Mouse (Mus musculus) embryo, embryonic 10.5 days (tissue): ENCODE measurements around the gene Ckmt2.

Experiments
- DNase-seq: peaks from one replicate; pipeline ENCODE4 v3.0.0-alpha.2; 2015; ENCODE audit warnings: low spot score

The Ckmt2 gene

DNA sequence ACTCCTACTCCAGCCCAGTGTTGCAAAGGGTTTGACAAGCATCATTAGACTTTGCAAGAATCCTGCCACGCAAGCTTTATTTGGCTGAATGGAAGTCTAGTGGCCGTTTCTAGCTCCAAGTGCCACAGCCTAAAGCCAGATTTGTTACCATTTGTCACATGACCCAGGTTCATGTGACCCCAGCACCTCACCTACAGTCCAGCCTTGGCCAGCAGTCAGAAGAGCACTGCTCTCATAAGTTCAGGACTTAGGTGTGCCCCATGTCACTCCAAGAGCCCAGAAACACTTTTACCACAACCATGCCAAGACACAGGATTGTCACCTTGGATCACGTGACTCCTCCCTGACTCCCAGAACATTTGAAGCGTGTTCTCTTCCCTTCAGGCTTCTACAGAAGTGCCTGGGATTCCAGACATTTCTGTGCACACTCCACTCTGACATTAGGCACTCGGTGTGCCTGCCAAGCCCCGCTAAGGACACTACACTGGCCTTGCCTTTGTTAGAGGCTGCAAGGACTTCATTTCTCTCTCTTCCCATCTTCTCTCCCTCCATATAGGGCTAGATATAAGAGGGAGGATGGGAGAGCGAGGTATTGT, 2.9 kb downstream of the Ckmt2 start:
- DNase-seq, result no peak

DNA sequence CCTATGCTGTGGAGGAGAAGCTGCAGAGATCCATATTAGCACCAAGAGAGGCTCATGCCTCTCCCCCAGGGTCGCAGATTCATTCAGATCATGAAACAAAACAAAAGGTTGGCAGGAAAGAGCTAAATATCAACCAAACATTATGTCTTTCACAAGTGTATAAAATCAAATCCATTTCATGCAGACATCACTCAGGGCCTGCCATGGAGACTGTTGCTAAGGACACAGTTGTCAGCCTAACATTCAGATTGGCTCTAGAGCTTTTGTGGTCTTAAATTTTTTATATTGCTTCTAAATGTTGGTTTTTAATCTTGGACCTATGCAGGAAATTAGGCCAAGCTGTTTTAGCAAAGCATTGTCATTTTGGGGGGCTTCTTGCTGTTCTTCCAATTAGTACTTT, 8.1 kb downstream of the Ckmt2 start:
- no peak for DNase-seq

DNA sequence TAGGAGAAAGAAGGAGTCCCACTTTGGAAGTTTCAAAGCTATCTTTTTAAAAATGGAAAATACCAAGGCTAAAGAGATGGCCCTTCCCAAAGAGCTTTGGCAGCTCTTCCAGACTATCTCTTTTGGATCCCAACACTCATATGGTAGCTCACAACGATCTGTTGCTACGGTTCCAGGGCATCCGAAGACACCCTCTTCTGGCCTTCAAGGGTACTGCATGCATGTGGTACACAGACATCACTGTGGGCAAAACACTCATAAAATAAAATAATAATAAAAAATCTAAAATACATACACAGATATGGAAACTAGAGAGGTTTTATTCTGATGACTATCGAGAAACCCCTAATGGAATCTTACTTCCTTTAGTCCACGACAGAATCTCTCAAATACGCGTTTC, 17.9 kb downstream of the Ckmt2 start:
- no peak for DNase-seq

DNA sequence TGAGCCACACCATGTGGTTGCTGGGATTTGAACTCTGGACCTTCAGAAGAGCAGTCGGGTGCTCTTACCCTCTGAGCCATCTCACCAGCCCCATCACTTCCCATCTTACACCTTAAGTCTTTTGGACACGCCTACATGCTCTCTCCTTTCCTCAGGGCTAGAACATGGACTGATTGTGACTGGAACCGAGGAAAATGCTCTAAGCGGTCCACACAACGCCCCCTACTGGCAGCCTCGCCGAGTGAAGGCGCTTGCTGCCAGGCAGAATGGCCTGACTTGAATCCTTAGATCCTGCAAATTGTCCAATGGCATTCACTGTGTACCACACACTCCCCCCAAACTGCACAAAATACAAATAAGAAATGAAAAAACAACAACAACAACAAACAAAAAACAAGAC, 19.3 kb downstream of the Ckmt2 start:
- DNase-seq, result no peak

DNA sequence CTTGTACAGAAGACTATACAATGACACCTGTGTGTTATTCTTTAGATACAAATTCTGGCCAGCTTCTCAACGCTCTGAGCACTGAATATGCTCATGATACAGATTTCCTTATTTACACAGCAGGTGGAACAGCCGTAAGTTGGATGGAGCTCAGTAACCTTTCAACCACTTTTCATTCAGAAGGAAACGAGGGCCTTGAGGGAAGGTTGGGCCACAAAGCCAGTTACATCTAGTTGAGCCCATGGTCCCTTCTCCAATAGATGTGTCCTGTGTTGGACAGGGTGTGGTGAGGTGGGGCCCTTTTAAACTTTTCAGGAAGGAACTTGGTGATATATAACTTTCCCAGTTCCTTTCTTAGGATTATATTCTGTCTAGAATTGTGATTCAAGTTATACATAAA, 22.3 kb downstream of the Ckmt2 start:
- DNase-seq, result no peak

DNA sequence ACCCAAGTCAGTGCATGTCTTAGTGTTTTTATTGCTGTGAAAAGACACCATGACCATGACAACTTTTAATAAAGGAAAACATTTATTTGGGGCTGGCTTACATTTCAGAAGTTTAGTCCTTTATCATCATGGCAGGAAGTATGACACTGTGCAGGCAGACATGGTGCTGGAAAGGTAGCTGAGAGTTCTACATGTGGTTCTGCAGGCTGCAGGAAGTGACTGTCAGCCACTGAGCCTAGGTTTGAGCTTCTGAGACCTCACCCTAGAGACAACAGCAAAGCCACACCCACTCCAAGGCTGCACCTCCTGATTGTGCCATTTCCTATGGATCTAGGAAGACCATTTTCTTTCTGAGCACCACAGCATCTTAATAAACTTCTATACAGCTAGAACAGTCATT, 48.8 kb downstream of the Ckmt2 start:
- no peak for DNase-seq

DNA sequence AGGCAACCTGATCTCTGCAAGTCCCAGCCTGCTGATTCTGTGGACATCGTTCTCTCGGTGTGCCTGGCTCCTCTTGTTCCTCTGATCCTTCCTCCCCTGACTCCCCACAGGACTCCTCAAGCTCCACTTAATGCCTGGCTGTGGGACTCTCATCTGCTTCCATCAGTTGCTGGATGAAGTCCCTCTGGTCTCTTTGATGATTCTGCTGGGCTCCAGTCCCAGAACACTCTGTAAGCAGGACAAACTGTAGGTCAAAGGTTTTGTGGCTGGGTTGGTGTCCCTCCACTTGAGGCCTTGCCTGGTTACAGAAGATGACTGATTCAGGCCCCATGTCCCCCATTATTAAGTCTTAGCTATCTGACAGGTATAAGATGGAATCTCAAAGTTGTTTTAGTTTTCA, 50.6 kb downstream of the Ckmt2 start:
- DNase-seq, result no peak

DNA sequence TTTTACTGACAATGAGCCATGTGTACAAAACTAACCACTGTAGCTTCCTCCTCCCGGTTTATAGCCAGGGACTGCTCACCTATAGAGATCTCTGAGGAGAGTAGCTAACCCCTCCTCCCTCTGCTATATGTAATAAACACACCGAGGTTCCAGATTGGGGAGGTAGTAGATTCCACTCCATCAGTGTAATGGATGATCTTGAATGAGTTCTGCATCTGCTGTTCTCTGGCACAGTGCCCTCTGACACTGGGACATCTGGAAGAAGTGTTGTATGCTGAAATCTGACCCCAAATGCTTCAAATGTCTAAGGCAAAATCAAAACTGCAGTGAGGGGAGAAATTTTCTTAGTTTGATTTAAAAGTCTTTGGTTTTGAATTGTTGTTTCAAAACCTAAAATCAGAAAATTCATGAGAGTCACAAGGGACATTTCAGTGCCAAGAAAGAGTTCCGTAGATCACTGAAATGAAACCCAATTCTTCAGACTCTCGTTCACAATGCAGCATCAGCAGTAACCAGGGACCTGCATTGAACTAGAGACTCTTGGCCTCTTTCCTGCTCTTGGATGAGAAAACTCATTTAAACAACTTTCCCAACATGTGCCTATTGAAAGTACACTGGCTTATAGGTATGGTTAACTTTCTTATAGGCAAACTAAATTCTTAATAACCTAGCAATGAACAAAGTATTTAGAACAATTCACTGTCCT, 51.7 kb downstream of the Ckmt2 start:
- DNase-seq, result peak; percentile 58

DNA sequence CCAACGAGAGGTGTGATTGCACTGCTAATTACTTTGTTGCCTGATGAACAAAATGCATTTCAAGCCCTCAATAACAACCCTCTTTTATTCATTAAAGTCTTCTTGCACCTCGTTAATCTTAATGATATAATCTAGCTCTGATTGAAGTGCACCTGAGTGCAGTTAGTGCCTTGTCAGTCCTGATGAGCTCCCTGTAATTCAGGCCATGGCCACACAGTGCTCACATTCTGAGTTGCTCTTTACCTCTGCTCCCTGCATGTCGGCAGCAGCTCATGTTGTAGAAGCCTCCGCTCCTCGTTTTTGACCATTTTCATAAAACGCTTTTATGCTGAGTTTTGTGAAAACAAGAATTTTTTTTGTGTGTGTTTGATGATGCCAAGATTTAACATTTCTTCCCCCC, 53.0 kb downstream of the Ckmt2 start:
- DNase-seq, result no peak

DNA sequence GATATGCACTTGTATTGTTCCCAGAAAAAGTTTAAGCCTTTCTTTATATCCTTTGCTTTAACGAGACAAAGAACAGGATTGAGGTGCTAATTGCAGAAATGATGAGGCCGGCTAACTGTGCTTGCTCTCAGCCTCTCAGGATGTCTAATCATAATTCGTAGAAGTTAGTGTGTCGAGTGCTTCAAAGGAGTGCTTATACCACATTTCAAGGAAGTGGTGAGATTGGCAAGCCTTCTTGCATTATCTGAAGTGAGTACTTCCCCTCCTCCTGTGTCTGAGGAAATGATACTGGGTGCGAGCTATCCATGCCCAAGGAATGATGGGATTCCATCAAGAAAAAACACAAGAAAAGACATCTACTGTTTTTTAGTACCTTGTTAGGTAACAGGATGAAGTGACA, 62.0 kb downstream of the Ckmt2 start:
- DNase-seq, result no peak

DNA sequence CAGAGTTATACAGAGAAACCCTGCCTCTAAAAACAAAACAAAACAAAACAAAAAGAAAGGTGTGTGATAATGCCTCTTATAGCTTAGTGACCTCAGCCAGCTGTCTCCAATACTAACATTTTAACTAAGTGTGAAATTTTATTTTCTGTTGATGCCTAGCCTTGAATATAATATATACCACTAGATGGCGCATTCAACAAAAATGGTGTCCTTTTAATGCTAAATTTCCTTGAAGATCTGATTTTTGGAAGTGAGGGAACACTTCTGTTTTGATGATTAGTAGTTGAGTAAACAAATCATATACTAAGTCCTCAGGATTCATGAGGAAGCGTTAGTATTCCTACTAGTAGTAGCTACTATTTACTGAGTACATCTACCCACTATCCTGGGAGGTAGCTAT, 67.2 kb downstream of the Ckmt2 start:
- peak; percentile 60 for DNase-seq

DNA sequence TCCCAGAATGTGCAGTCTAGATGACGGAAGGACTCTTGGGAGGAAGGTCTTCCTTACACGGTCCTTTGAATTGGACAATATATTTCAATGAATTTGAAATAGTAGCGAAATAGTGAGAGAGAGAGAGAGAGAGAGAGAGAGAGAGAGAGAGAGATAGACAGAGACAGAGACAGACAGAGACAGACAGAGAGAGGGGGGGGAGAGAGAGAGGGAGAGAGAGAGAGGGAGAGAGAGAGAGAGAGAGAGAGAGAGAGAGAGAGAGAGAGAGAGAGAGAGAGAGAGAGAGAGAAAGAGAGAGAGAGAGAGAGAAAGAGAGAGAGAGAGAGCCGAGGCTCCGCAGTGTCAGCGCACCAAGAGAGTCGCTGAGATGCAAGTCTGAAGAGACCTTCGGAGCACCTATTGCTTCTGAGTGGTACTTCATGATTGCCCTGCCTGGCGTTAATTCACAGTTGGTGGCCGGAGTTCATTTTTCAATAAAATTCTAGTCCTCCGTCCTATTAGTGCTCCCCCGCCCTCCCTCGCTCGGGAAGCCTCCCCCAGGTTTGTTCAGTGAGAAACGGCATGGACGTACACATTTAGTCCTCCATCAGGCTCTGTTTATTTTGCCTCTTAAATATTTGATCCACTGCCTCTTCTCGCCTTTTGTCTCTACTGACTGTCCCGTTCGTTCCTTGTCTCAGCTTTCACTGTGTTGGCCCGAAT, 68.7 kb downstream of the Ckmt2 start:
- peak; percentile 44 for DNase-seq

DNA sequence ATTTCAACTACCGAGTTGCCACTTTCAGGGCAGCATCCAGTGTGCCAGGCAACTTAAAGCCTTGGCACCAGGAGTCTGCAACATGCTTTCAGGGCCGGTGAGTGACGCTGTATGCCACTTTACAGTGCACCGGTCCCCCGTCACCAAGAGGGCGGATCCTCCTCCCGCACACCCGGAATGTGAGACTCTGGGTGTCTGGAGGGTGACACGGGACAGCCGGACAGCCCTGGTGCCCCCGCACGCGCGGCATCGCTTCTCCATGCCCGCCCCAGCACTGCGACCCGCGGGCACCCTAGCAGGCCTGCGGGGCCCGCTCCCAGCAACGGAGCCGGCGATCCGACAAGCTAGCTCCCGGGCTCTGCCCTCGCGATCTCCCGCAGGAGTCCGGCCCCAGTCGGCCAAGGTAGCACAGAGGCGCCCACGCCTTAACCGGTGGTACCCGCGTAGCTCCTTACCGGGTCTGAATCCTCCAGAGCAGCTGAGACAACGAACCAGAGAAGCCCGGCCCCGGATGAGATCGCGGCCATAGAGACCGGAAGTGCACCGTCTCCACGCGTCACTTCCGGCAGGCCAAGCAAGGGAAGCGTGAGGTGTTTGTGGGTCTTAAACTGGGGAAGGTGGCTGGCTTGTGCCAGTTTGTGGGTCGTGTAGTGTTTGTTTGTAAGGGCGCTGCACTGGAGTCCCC, 69.4 kb downstream of the Ckmt2 start, which contains the start of gene Zcchc9:
Zcchc9 (minus strand) TSS at position 551 of the 685 bp plus-strand sequence.
- peak; percentile 94 for DNase-seq
